Mouse (Mus musculus): Measurements from ENCODE around the gene Asgr1.
"Not testable (repeated sequence)": the region's sequence is repeated elsewhere in the genome, so short reads cannot be mapped to it uniquely, and the experiment has no call there.

The Asgr1 gene

DNA sequence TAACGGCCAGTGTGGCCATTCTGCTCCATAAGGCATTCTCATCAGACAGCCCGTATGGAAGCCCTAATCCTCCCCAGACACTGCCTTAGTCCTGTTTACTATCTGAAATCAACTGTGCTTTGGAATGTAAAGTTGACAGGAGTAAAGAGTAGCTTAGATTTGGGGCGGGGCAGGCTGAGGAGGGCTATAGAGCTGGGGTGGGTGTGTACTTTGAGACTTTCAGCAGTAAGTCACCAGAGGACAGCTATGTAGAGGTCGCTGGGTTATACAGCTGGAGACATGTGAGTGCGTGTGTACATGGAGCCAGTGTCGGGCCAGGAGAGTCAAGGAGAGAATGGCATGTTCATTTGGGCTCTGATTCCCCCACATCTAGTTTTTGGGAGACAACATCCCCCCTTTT lies 6.0 kb downstream of the Asgr1 start:
- no peak for ATAC-seq (ENCODE audit: insufficient number of reproducible peaks, low FRiP score, low TSS enrichment)

- ATAC-seq (ENCODE audit: insufficient number of reproducible peaks, low FRiP score, low TSS enrichment): no peak
These were observed 9.2 kb downstream of the Asgr1 start for GRCm38 (mm10) chr11:70063053-70063452.

GRCm38 (mm10) chr11:70066701-70067100 lies 12.8 kb downstream of the Asgr1 start:
- no peak for ATAC-seq (ENCODE audit: insufficient number of reproducible peaks, low FRiP score, low TSS enrichment)

DNA sequence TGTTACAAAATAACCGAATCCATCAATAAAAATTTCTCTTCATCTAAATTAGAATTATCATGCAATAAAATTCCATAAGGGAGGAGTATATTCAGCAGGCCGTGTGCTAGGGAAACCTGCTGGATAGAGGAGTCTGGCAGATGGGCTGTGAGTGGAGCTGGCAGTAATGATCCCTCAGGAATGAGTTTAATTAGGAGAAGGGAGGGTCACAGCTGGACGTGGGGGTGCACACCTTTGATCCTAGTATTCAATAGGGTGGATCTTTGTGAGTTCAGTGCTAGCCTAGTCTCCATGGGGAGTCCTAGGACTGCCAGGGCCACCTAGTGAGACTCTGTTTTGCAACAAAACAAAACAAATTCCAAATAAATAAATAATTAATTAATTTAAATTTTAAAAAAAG lies 14.4 kb downstream of the Asgr1 start:
- no peak for ATAC-seq (ENCODE audit: insufficient number of reproducible peaks, low FRiP score, low TSS enrichment)

DNA sequence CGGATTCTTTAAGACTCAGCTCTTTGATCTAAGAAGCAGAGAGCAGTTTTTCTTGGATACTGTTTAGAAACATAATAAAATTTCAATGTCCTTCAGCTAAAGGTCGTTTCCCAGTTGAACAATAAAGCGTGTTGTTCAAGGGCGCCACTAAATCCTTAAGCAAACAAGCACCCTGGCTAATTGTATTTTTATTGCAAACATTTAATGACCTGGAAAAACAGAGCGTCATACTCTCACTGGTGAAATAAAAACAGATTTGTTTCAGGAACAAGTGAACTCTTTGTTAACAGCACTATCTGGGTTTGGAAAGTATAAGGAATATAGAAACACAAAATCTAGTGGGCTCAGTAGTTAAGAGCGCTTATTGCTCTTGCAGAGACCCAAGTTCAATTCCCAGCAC lies 16.2 kb downstream of the Asgr1 start:
- ATAC-seq (ENCODE audit: insufficient number of reproducible peaks, low FRiP score, low TSS enrichment): no peak

- ATAC-seq (ENCODE audit: insufficient number of reproducible peaks, low FRiP score, low TSS enrichment): not testable (repeated sequence)
These were observed 16.7 kb downstream of the Asgr1 start for GRCm38 (mm10) chr11:70070603-70071002.

- no peak for ATAC-seq (ENCODE audit: insufficient number of reproducible peaks, low FRiP score, low TSS enrichment)
These were observed 20.6 kb downstream of the Asgr1 start for GRCm38 (mm10) chr11:70074379-70075071.

DNA sequence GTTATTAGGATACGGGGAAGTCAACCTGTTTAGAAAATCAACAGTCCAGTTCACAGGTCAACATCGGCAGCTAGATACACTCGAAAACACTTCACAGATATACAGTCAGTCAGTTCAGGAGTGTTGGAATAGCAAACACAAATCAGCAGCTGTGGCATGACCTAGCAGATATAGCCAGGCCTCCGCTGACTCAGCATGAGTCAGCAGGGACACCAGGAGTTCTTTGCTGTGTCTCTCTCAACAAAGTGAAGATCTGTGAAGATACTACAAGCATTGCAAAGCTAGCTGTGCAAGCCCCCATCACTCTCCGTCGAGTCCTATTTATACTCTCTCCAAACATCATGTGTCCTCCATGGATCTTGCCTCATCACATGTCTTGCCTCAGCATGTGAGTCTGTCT lies 21.7 kb downstream of the Asgr1 start:
- no peak for ATAC-seq (ENCODE audit: insufficient number of reproducible peaks, low FRiP score, low TSS enrichment)

GRCm38 (mm10) chr11:70077441-70077840 lies 23.6 kb downstream of the Asgr1 start:
- ATAC-seq (ENCODE audit: insufficient number of reproducible peaks, low FRiP score, low TSS enrichment): no peak

GRCm38 (mm10) chr11:70079175-70079574 lies 25.3 kb downstream of the Asgr1 start:
- no peak for ATAC-seq (ENCODE audit: insufficient number of reproducible peaks, low FRiP score, low TSS enrichment)

DNA sequence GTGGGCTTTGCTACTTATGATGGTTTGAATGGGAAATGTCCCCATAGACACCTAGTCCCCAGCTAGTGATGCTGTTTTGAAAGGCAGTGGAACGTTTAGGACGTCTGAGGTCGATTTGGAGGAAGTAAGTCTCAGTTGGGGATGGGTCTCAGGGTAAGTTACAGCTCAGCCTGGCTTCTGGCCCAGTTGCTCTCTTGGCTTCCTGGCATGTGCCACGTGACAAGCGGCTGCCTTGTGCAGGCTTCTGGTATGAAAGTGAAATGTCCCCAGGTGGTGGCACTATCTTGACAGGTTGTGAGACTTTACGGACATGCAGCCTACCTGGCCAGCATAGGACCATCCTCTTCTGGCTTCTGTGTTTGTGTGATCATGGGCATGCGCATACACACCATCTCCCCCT lies 26.0 kb downstream of the Asgr1 start:
- no peak for ATAC-seq (ENCODE audit: insufficient number of reproducible peaks, low FRiP score, low TSS enrichment)

GRCm38 (mm10) chr11:70080803-70081590 lies 27.1 kb downstream of the Asgr1 start:
- no peak for ATAC-seq (ENCODE audit: insufficient number of reproducible peaks, low FRiP score, low TSS enrichment)

DNA sequence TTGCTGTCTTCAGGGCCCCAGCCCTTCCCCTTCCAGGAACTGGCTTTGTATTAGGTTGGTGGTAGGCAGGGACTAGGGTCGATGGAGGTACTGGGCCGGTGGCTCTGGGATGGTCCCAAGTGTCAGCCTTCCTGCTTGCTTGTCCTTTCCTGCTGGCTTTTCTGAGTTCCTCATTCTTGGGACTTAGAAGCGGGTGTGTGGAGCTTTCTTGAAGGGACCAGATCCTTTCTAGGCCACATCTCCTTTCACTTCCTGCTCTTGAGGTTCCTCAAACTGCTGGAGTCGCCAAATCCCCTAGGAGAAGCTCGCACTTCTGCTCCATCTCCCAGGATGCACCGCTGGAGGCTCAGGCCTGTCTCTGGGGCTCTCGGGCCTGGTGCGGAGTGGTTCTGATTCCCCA lies 30.7 kb downstream of the Asgr1 start:
- no peak for ATAC-seq (ENCODE audit: insufficient number of reproducible peaks, low FRiP score, low TSS enrichment)

GRCm38 (mm10) chr11:70091986-70092783 lies 38.3 kb downstream of the Asgr1 start, which contains the start of gene Asgr2:
Asgr2 (plus strand) TSS chr11:70092644.
- ATAC-seq (ENCODE audit: insufficient number of reproducible peaks, low FRiP score, low TSS enrichment): no peak

DNA sequence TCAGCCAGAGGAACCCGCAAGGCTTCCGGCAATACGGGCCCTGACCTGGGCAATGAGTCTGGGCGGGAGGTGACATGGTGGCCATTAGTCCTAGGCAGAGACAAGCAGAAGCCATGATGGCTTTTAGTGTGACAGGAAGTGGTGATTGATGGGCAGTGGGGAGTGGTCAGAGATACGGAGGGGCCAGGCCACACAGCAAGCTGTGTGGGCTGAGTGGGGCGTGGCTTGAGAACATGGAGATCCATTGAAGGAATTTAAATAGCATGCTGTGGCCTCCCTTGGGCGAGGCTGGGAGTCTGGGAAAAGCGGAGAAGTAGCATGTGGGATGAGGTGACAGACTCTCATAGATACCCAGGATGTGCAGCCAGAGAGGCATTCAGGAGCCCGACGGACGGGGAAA lies 43.5 kb downstream of the Asgr1 start:
- no peak for ATAC-seq (ENCODE audit: insufficient number of reproducible peaks, low FRiP score, low TSS enrichment)

DNA sequence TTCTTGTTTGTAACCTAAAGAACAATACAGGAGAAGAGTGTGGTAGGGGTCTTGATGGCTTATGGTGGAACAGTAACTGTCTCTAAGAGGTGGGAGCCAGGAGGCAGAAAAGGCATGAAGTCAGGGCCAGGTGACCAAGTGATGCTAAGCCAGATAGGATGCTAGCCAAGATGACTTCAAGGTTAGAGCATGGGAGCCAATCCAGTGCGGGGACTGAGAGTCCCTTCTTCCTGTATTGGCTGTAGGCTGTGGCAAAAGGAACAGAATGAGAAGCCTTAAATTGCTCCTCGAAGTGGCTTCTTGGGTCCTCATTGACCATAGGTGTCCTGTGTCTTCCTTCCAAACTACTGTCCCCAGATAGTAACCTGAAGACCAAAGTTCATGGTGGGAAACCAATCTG lies 45.2 kb downstream of the Asgr1 start:
- ATAC-seq (ENCODE audit: insufficient number of reproducible peaks, low FRiP score, low TSS enrichment): no peak

- ATAC-seq (ENCODE audit: insufficient number of reproducible peaks, low FRiP score, low TSS enrichment): no peak
These were observed 45.9 kb downstream of the Asgr1 start for GRCm38 (mm10) chr11:70099809-70100208.

DNA sequence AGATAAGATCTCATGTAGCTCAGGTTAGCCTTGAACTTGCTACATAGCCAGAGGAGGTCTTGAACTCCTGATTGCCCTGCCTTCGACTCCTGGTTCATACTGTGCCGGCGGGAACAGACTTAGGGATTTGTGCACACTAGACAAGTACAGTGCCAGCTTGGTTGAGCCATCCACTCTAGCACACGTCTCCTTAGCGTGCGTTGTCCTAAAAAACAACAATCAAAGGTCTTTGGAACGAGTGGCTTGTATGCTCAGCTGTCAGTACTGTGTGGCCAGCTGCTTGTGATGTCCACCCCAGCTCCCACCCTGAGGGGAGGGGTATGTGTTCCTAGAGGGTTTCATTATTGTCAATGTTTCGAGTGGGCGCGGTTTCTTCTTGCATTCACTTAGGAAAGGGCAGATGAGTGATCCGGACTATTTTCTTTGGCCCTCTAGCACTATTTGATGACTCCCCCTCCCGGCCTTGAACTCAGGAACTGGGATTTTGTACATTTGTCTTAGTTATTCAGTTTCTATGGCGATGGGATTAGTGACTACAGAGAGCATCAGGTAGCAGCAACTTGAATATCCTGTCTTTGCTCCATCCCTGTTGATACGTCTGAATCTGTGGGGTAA lies 49.9 kb downstream of the Asgr1 start:
- no peak for ATAC-seq (ENCODE audit: insufficient number of reproducible peaks, low FRiP score, low TSS enrichment)

DNA sequence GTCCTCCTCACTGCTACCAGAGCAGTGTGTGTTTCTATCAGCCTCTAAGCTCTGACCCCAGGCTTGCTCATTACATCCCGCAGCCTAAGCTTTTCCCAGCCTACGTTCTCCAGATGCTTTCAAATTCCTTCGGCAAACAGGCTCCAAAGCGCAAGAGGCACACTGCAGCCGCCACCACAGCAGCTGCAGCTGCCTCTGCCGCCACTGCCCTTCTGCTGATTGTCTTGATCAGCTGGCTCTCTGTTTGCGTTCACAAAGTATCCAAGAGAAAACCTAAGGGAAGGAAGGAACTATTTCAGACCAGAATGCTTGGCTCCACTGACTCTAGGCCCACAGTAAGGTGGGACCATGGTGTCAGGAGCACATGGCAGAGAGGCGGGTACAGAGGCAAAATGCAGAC lies 53.2 kb downstream of the Asgr1 start:
- ATAC-seq (ENCODE audit: insufficient number of reproducible peaks, low FRiP score, low TSS enrichment): no peak
